Mouse (Mus musculus) gastrocnemius, postnatal 36 days (tissue): ENCODE results near the gene Snai3. TPM values are rescaled to one million over a fixed set of nuclear protein-coding genes. Genes with fewer than 3 reads are reported as not detected.
A peak's percentile ranks its signal among the peaks of the same experiment; 100 is the strongest.

Experiments used
- DNase-seq, 2 experiments: peaks; one replicate each; pipeline ENCODE4 v3.0.0; 2022
- intact Hi-C: fragments of 180-260 bp; cut with DNase I; formaldehyde crosslinking; loops from one replicate; pipeline ENCODE4 v1.15.1; 2025
- total RNA-seq, 2 experiments: library from RNA; stranded (reverse); gene quantifications; 2 replicates each; pipeline ENCODE4 v1.2.3; 2021

Snai3 gene
- total RNA-seq, 2 experiments from 2014 or later: 6.8 to 13.3 TPM

GRCm38 (mm10) chr8:122461473-122462148, 1.1 kb upstream of the Snai3 start:
- DNase-seq: no peak
- intact Hi-C loops: no loop called here

- no peak for DNase-seq
- intact Hi-C loops: no loop called here
Measured at GRCm38 (mm10) chr8:122459990-122460389, 543 bp downstream of the Snai3 start.

GRCm38 (mm10) chr8:122459218-122459900, 1.2 kb downstream of the Snai3 start:
- DNase-seq: no peak
- intact Hi-C loops: no loop called here

GRCm38 (mm10) chr8:122457171-122457570, 3.4 kb downstream of the Snai3 start:
- DNase-seq: no peak
- intact Hi-C loops: no loop called here

- intact Hi-C loops: no loop called here
Measured at GRCm38 (mm10) chr8:122454409-122454808, 6.1 kb downstream of the Snai3 start.

GRCm38 (mm10) chr8:122452154-122452553, 8.4 kb downstream of the Snai3 start:
- intact Hi-C loops: no loop called here
- peak in 1 of 2 experiments; percentile 32 for DNase-seq

More at GRCm38 (mm10) chr8:122454409-122454808, 6.1 kb downstream of the Snai3 start:
- no peak for DNase-seq

- peak in 1 of 2 experiments; percentile 44 for DNase-seq
Measured at GRCm38 (mm10) chr8:122451161-122451703, 9.3 kb downstream of the Snai3 start.

GRCm38 (mm10) chr8:122445203-122445602, 15.3 kb downstream of the Snai3 start:
- intact Hi-C loops: loop anchor here (10.0 kb wide), 1 partner anchor 1670 kb away; no protein-coding TSS in a partner anchor
- DNase-seq: no peak

More at GRCm38 (mm10) chr8:122451161-122451703, 9.3 kb downstream of the Snai3 start:
- intact Hi-C loops: no loop called here

- DNase-seq: peak; percentile 77 to 79
- intact Hi-C loops: loop anchor here (5.0 to 10.0 kb wide), 2 partner anchors 107 to 1669 kb away; no protein-coding TSS in a partner anchor
Measured at GRCm38 (mm10) chr8:122444058-122444748, 16.3 kb downstream of the Snai3 start.

- intact Hi-C loops: loop anchor here (5.0 to 10.0 kb wide), 2 partner anchors 106 to 1669 kb away; no protein-coding TSS in a partner anchor
- DNase-seq: peak; percentile 97 to 99
Measured at GRCm38 (mm10) chr8:122443262-122444006, 17.1 kb downstream of the Snai3 start, which contains the start of gene Mvd. Gene Mvd (minus strand): TSS chr8:122443422.

- DNase-seq: no peak
- intact Hi-C loops: loop anchor here (5.0 to 10.0 kb wide), 2 partner anchors 105 to 1668 kb away; no protein-coding TSS in a partner anchor
Measured at GRCm38 (mm10) chr8:122442781-122443180, 17.8 kb downstream of the Snai3 start.

- intact Hi-C loops: loop anchor here (5.0 to 10.0 kb wide), 2 partner anchors 105 to 1668 kb away; no protein-coding TSS in a partner anchor
- DNase-seq: no peak
Measured at GRCm38 (mm10) chr8:122442356-122442755, 18.2 kb downstream of the Snai3 start.

- no peak for DNase-seq
- intact Hi-C loops: loop anchor here (5.0 to 10.0 kb wide), 2 partner anchors 104 to 1667 kb away; no protein-coding TSS in a partner anchor
Measured at GRCm38 (mm10) chr8:122441326-122441725, 19.2 kb downstream of the Snai3 start.

- intact Hi-C loops: loop anchor here (5.0 kb wide), 1 partner anchor 162 kb away; no protein-coding TSS in a partner anchor
- no peak for DNase-seq
Measured at GRCm38 (mm10) chr8:122439336-122439735, 21.2 kb downstream of the Snai3 start.

- no peak for DNase-seq
- intact Hi-C loops: loop anchor here (5.0 kb wide), 1 partner anchor 161 kb away; no protein-coding TSS in a partner anchor
Measured at GRCm38 (mm10) chr8:122437708-122438331, 22.7 kb downstream of the Snai3 start.

- intact Hi-C loops: loop anchor here (5.0 kb wide), 1 partner anchor 159 kb away; no protein-coding TSS in a partner anchor
- DNase-seq: no peak
Measured at GRCm38 (mm10) chr8:122436586-122437125, 23.9 kb downstream of the Snai3 start.

GRCm38 (mm10) chr8:122436146-122436545, 24.4 kb downstream of the Snai3 start:
- intact Hi-C loops: loop anchor here (5.0 kb wide), 1 partner anchor 159 kb away; no protein-coding TSS in a partner anchor
- no peak for DNase-seq

GRCm38 (mm10) chr8:122435375-122435774, 25.2 kb downstream of the Snai3 start:
- intact Hi-C loops: loop anchor here (5.0 kb wide), 1 partner anchor 158 kb away; no protein-coding TSS in a partner anchor
- no peak for DNase-seq
